Mouse (Mus musculus) gastrocnemius, postnatal 14 days (tissue): ENCODE data around the gene Mmp11. TPM values are rescaled to one million over a fixed set of nuclear protein-coding genes. Genes with fewer than 3 reads are reported as not detected.

Source experiments
- DNase-seq: peaks from one replicate; pipeline ENCODE4 v3.0.0; 2021; ENCODE audit warnings: mixed read lengths
- intact Hi-C: fragments of 180-260 bp; cut with DNase I; formaldehyde crosslinking; loops from one replicate; pipeline ENCODE4 v1.15.1; 2025; ENCODE audit warnings: low total_unique reads
- long read RNA-seq, 2 experiments: library from polyadenylated mRNA; stranded (forward); transcript quantifications; one replicate each; pipeline ENCODE4 v2.0.0; 2021
- total RNA-seq, 2 experiments: library from RNA; stranded (reverse); gene quantifications; 2 replicates each; pipeline ENCODE4 v1.2.3; 2021

Gene Mmp11
- 1 to 10 TPM; 3.5 to 4.8 TPM for total RNA-seq
- long read RNA-seq, experiment 1, partial matches to known transcripts, result 1 of 3 reads
- long read RNA-seq, experiment 1, other reads (novel, unspliced or antisense), result 1 of 3 reads
- long read RNA-seq, experiment 2, partial matches to known transcripts, result 1 of 5 reads
- long read RNA-seq, experiment 2, other reads (novel, unspliced or antisense), result 0 of 5 reads

GRCm38 (mm10) chr10:75935680-75936541 is at the start of gene Mmp11:
Gene Mmp11 (minus strand): TSS chr10:75936496.
- intact Hi-C loops, result no loop called here

DNA sequence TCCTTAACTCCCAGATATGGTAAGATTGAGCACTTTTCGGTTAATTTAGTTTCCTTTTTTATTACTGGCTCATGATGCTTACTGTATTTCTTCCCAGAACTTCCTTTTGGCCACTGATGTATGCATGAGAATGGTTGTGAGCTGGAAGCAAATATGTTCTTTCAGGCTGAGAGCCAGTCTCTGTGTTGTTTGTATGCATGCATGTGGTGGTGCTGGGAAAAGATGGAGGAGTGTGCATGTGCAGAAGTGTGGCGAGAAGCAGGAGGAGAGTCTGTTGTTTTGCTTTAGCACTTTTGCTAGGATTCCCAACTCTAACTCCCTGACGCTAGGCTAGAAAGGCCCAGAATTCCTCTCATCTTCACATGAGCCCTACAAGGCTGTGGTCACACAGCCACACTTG is 43.1 kb upstream of the Mmp11 start:
- no peak for DNase-seq
- intact Hi-C loops, result no loop called here

More at GRCm38 (mm10) chr10:75935680-75936541, at the start of gene Mmp11:
- DNase-seq, result peak; percentile 62

- intact Hi-C loops, result no loop called here
Observed at GRCm38 (mm10) chr10:75978835-75979157, 42.5 kb upstream of the Mmp11 start.

GRCm38 (mm10) chr10:75978119-75978834 is 42.0 kb upstream of the Mmp11 start:
- intact Hi-C loops, result no loop called here
- DNase-seq, result no peak

More at GRCm38 (mm10) chr10:75978835-75979157, 42.5 kb upstream of the Mmp11 start:
- no peak for DNase-seq

DNA sequence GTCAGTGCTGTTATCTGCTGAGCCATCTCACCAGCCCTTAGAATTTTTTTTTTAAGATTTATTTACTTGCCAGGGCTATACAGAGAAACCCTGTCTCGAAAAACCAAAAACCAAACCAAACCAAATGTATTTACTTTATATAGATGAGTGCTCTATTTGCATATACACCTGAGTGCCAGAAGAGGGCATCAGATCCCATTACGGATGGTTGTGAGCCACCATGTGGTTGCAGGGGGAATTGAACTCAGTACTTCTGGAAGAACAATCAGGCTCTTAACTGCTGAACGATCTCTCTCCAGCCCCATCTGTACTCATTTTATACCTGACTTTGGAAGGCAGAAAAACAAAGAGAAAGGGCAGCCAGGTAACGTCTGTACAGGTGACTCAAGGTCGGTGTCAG is 38.9 kb upstream of the Mmp11 start:
- no peak for DNase-seq
- intact Hi-C loops, result no loop called here

DNA sequence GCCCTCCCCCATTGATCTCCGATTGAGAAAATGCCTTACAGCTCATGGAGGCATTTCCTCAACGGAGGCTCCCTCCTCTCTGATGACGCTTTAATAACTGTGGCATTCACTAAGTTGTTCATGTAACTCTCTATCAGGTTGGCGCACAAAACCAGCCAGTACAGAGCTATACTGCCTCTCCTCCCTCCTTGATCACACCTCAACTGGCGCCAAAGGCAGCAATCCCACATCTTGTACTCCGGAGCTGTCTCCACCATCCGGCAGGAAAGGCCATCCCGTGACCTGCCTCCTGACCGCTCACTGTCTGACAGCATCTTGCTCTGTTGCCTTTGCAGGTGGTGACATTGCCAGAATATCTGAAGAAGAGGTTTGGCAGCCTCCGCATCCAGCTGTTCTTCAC is 37.5 kb upstream of the Mmp11 start:
- intact Hi-C loops, result no loop called here
- DNase-seq, result no peak

GRCm38 (mm10) chr10:75954381-75954811 is 18.1 kb upstream of the Mmp11 start, which contains the start of gene Gm5134:
Gene Gm5134 (plus strand): TSS chr10:75954514.
- no peak for DNase-seq
- intact Hi-C loops, result no loop called here

- no peak for DNase-seq
- intact Hi-C loops, result loop anchor here (2.0 kb wide), 1 partner anchor 209 kb away; no protein-coding TSS in a partner anchor
Observed at GRCm38 (mm10) chr10:75951424-75952050, 15.2 kb upstream of the Mmp11 start.

- DNase-seq, result no peak
- intact Hi-C loops, result loop anchor here (2.0 kb wide), 1 partner anchor 208 kb away; no protein-coding TSS in a partner anchor
Observed at GRCm38 (mm10) chr10:75950791-75951210, 14.5 kb upstream of the Mmp11 start.

GRCm38 (mm10) chr10:75949053-75950045 is 13.1 kb upstream of the Mmp11 start:
- intact Hi-C loops, result loop anchor here (2.0 to 5.0 kb wide), 2 partner anchors 52 to 207 kb away; no protein-coding TSS in a partner anchor
- DNase-seq, result no peak

DNA sequence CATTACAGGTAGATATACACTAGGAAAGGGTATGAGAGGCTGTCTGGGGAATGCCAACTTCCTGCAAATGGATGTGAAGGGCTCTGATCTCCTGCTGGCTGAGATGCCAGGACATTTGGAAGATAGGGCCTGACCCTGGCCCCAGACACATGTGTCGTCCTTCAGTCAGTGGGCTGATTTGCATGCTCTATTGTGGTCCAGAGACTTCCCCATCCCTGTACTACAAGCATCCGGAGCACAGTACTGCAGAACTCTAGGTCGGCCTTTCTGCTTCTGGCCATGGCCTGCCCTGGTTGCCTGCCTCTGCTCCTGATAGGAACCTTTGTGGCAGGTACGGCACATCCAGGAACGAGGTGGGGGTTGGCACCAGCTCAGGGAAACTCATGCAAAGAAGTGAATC is 11.8 kb upstream of the Mmp11 start:
- intact Hi-C loops, result loop anchor here (5.0 kb wide), 1 partner anchor 51 kb away; no protein-coding TSS in a partner anchor
- DNase-seq, result no peak

- intact Hi-C loops, result loop anchor here (5.0 kb wide), 1 partner anchor 49 kb away; no protein-coding TSS in a partner anchor
Observed at GRCm38 (mm10) chr10:75945896-75946295, 9.6 kb upstream of the Mmp11 start.

GRCm38 (mm10) chr10:75945213-75945612 is 8.9 kb upstream of the Mmp11 start:
- no peak for DNase-seq
- intact Hi-C loops, result loop anchor here (5.0 kb wide), 1 partner anchor 48 kb away; no protein-coding TSS in a partner anchor

More at GRCm38 (mm10) chr10:75945896-75946295, 9.6 kb upstream of the Mmp11 start:
- no peak for DNase-seq

- intact Hi-C loops, result no loop called here
- DNase-seq, result no peak
Observed at GRCm38 (mm10) chr10:75944066-75944772, 7.9 kb upstream of the Mmp11 start.

DNA sequence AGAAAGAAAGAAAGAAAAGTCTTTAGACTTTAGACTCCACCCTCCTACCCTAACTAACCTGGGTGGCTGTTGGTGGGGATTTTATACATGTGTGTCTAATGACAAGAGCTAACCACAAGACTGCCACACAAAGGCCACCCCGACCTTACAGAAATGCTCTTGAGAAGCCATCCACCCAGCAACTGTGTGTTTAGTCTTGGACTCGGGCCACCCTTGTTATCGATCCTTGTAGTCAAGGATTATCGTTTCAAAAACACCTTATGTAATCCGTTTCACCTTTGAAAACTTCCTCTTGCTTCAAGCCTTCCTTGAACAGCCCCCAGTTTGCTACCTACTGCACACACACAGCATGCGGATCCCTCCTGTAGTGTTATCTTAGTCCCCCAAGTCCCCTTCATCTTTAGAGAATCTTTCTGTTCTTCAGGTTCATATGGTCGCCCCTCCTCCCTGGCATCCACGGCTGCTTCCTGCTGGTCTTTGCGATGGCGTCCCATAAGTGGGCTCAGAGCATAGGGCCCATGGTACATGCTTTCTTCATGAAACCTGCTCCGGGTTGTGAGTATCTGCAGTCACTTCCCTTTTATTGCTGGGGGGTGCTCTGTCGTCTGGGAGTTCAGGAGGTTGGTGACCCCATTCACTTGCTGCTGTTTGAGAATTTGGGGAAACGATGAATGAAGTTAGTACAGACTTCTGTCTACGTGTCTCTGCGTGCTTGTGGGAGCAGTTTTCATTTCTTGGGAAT is 6.6 kb upstream of the Mmp11 start, which contains the start of gene Vpreb3:
Gene Vpreb3, plus strand, starts transcription at position 322 of the 742 bp plus-strand sequence.
- intact Hi-C loops, result no loop called here
- no peak for DNase-seq

GRCm38 (mm10) chr10:75941042-75941824 is 4.9 kb upstream of the Mmp11 start:
- no peak for DNase-seq
- intact Hi-C loops, result no loop called here
